Mouse (Mus musculus): ENCODE results near the gene Tmem199.
"Not testable (repeated sequence)": the region's sequence is repeated elsewhere in the genome, so short reads cannot be mapped to it uniquely, and the experiment has no call there.

Tmem199 gene

GRCm38 (mm10) chr11:78512025-78512957 lies at the start of gene Tmem199, which contains the start of gene Poldip2:
Tmem199 (minus strand) TSS chr11:78512172.
Poldip2 (plus strand) TSS chr11:78512193.
- peak; percentile 51 for DNase-seq (ENCODE audit: low spot score)

- no peak for DNase-seq (ENCODE audit: low spot score)
Measured at GRCm38 (mm10) chr11:78560447-78560846, 48.5 kb upstream of the Tmem199 start.

GRCm38 (mm10) chr11:78557241-78557640 lies 45.3 kb upstream of the Tmem199 start:
- DNase-seq (ENCODE audit: low spot score): no peak

- DNase-seq (ENCODE audit: low spot score): no peak
Measured at GRCm38 (mm10) chr11:78556070-78556469, 44.1 kb upstream of the Tmem199 start.

- DNase-seq (ENCODE audit: low spot score): no peak
Measured at GRCm38 (mm10) chr11:78555623-78556022, 43.7 kb upstream of the Tmem199 start.

GRCm38 (mm10) chr11:78551059-78551398 lies 39.1 kb upstream of the Tmem199 start:
- no peak for DNase-seq (ENCODE audit: low spot score)

- peak; percentile 76 for DNase-seq (ENCODE audit: low spot score)
Measured at GRCm38 (mm10) chr11:78550168-78551058, 38.4 kb upstream of the Tmem199 start, which contains the start of gene Tmem97. Tmem97 (minus strand) TSS chr11:78550777.

GRCm38 (mm10) chr11:78549491-78549987 lies 37.6 kb upstream of the Tmem199 start:
- DNase-seq (ENCODE audit: low spot score): no peak

- no peak for DNase-seq (ENCODE audit: low spot score)
Measured at GRCm38 (mm10) chr11:78547718-78548460, 35.9 kb upstream of the Tmem199 start.

GRCm38 (mm10) chr11:78545181-78545580 lies 33.2 kb upstream of the Tmem199 start:
- DNase-seq (ENCODE audit: low spot score): no peak

GRCm38 (mm10) chr11:78544449-78545111 lies 32.6 kb upstream of the Tmem199 start:
- no peak for DNase-seq (ENCODE audit: low spot score)

- no peak for DNase-seq (ENCODE audit: low spot score)
Measured at GRCm38 (mm10) chr11:78540358-78540757, 28.4 kb upstream of the Tmem199 start.

GRCm38 (mm10) chr11:78536690-78537084 lies 24.7 kb upstream of the Tmem199 start:
- DNase-seq (ENCODE audit: low spot score): no peak

GRCm38 (mm10) chr11:78536080-78536689 lies 24.2 kb upstream of the Tmem199 start, which contains the start of the genes Tnfaip1 and Ift20:
Tnfaip1 (minus strand) TSS chr11:78536332.
Ift20 (plus strand) TSS chr11:78536361.
- peak; percentile 85 for DNase-seq (ENCODE audit: low spot score)

GRCm38 (mm10) chr11:78535376-78536079 lies 23.6 kb upstream of the Tmem199 start:
- no peak for DNase-seq (ENCODE audit: low spot score)

GRCm38 (mm10) chr11:78534516-78534915 lies 22.5 kb upstream of the Tmem199 start:
- no peak for DNase-seq (ENCODE audit: low spot score)

- not testable (repeated sequence) for DNase-seq (ENCODE audit: low spot score)
Measured at GRCm38 (mm10) chr11:78531515-78531914, 19.5 kb upstream of the Tmem199 start.

GRCm38 (mm10) chr11:78531046-78531445 lies 19.1 kb upstream of the Tmem199 start:
- DNase-seq (ENCODE audit: low spot score): no peak

- no peak for DNase-seq (ENCODE audit: low spot score)
Measured at GRCm38 (mm10) chr11:78530001-78530400, 18.0 kb upstream of the Tmem199 start.

- no peak for DNase-seq (ENCODE audit: low spot score)
Measured at GRCm38 (mm10) chr11:78528714-78529113, 16.7 kb upstream of the Tmem199 start.

Data from urinary bladder, postnatal 10 days (tissue).